Mouse (Mus musculus) hindbrain, embryonic 11.5 days (tissue): ENCODE measurements around the gene Ralgps1. TPM values are rescaled to one million over a fixed set of nuclear protein-coding genes. Genes with fewer than 3 reads are reported as not detected.

ENCODE experiments used
- ATAC-seq: fragments of 200-750 bp; cut with Nextera tagmentation; 2 replicates; pipeline ENCODE4 v1.8.0; 2017; ENCODE audit warnings: mild to moderate bottlenecking, moderate TSS enrichment, moderate library complexity; ENCODE audit not compliant: low FRiP score
- DNase-seq: peaks from one replicate; pipeline ENCODE4 v3.0.0-alpha.2; 2015; ENCODE audit warnings: low spot score
- H3K27ac ChIP-seq: fragments of 300-500 bp; sonication (generic); 2 replicates; pipeline ENCODE4 v1.5.1; 2014; ENCODE audit warnings: mild to moderate bottlenecking, low read depth, low read length
- H3K27me3 ChIP-seq: fragments of 300-500 bp; sonication (generic); 2 replicates; pipeline ENCODE4 v1.6.1; 2014; ENCODE audit warnings: mild to moderate bottlenecking, low read length, moderate library complexity, mixed read lengths; ENCODE audit not compliant: control insufficient read depth, insufficient read depth
- H3K36me3 ChIP-seq: fragments of 300-500 bp; sonication (generic); 2 replicates; pipeline ENCODE4 v1.6.1; 2014; ENCODE audit warnings: mild to moderate bottlenecking, low read length, moderate library complexity, mixed read lengths; ENCODE audit not compliant: control insufficient read depth, insufficient read depth
- H3K4me1 ChIP-seq: fragments of 300-500 bp; sonication (generic); replicated peaks from 2 replicates; pipeline ENCODE4 v1.6.1; 2014; ENCODE audit warnings: low read length, mixed read lengths; ENCODE audit not compliant: control insufficient read depth, insufficient read depth
- H3K4me2 ChIP-seq: fragments of 300-500 bp; sonication (generic); replicated peaks from 2 replicates; pipeline ENCODE4 v1.6.1; 2014; ENCODE audit warnings: mild to moderate bottlenecking, low read depth, low read length
- H3K4me3 ChIP-seq: fragments of 300-500 bp; sonication (generic); 2 replicates; pipeline ENCODE4 v1.5.1; 2014; ENCODE audit warnings: low read depth, low read length
- H3K9ac ChIP-seq: fragments of 300-500 bp; sonication (generic); 2 replicates; pipeline ENCODE4 v1.6.1; 2014; ENCODE audit warnings: low read depth, low read length
- H3K9me3 ChIP-seq: fragments of 300-500 bp; sonication (generic); 2 replicates; pipeline ENCODE4 v1.6.1; 2016; ENCODE audit warnings: low read length; ENCODE audit not compliant: control insufficient read depth
- WGBS: fragments of 180-500 bp; shearing (Covaris S2); extraction: QIAGEN DNeasy Blood & Tissue Kit; methylation state at CpG from one replicate; pipeline ENCODE4 v1.1.7; 2014; 5-methylcytosine and 5-hydroxymethylcytosine counted together
- polyA plus RNA-seq: library from polyadenylated mRNA; unstranded; fragments of >200 nt; fragmentation: Nextera tagmentation; extraction: Ambion mirVana; gene quantifications from 2 replicates; pipeline ENCODE4 v1.2.1, GENCODE M21; 2014

Gene Ralgps1
- polyA plus RNA-seq, 1 experiment from 2014 or later: 20.6 TPM

DNA sequence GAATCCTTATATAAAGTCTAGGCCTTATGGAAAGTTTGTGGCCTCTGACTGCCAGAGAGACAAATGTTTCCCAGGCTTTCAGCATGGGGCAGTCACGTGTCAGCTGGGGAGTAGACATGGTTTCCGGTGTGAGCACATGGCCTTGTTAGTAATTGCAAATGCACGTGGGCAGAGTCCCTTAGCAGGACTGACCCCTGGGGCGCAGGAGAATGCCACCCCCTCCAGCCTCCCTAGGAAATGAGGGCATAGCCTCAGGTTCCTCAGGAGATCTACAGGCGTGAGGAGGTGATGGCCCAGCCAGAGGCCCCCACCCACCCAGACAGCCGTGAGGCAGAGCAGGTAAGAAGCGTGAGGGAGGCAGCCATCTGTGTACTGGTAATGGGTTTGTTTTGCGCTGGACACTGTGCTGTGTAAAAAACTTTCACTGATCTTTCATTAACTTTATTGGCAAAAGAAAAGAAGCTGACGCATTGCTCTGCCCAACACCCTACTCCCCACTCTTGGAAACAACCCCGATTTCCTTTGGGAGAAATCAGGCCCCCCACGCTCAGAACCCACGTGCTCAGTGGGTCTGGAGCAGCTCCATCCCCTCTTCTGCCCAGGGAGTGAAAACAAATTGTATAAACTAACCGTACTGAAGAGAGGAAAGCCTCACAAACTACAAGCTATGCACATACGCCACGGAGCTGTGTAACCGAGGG is 191.2 kb downstream of the Ralgps1 start:
- 56% methylated on average over 16 of the region's 16 CpGs for WGBS
- Histone ChIP-seq H3K4me3 (no peak overlapping the region), H3K4me1 (peaks cover 8% of the 10 kb centered on the region), H3K27ac (no peak overlapping the region), H3K9ac (no peak overlapping the region), H3K27me3 (no peaks in the 10 kb centered on the region), H3K9me3 (no peaks in the 10 kb centered on the region), H3K4me2 (no peak overlapping the region), H3K36me3 (no peaks in the 10 kb centered on the region)
- ATAC-seq (no peak), DNase-seq (no peak)

DNA sequence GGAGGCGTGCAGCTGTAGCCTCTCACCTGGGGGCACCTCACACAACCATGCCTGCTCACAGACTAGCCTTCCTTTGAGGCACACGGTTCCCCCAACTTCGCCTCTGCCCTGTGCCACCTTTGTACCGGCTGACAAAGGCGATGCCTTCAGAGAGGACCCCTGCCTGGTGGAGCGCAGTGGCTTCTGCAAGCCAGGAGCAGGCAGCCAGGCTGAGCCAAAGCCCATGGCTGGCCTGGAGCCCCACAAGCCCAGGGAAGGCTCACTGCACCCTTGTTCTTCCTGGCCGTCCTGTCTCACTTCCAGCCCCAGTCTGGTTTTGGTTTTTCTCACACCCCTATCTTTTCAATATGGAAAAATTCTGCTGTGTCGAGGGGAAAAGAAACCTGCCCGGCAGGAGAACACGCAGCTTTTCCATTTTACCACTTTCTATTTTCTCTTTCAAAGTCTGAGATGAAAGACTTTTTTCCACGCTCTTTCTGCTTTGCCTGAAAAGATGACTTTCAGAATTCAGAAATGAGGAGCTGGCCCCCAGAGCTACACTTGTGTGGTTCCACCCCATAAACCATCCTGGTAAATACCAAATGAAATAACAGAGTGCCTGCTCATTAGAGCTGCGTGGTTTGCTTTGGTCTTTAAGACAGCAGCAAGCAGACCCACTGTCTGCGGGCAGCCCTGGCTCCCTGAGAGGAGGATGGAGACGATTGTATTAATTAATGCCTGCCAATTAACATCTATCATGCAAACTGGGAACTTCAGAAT is 191.9 kb downstream of the Ralgps1 start:
- DNase-seq (no peak), ATAC-seq (no peak)
- H3K36me3 ChIP-seq: no peaks in the 10 kb centered on the region
- H3K4me1 ChIP-seq: peaks cover 8% of the 10 kb centered on the region
- H3K4me2 ChIP-seq: no peak overlapping the region
- 0 out of 2 replicates have a peak overlapping the region, but pooled peaks have one; percentile 11 for H3K9ac ChIP-seq
- no peaks in the 10 kb centered on the region for H3K27me3 ChIP-seq
- no peaks in the 10 kb centered on the region for H3K9me3 ChIP-seq
- H3K4me3 ChIP-seq: no peak overlapping the region
- WGBS: 69% methylated on average over 14 of the region's 14 CpGs
- no peak overlapping the region for H3K27ac ChIP-seq

DNA sequence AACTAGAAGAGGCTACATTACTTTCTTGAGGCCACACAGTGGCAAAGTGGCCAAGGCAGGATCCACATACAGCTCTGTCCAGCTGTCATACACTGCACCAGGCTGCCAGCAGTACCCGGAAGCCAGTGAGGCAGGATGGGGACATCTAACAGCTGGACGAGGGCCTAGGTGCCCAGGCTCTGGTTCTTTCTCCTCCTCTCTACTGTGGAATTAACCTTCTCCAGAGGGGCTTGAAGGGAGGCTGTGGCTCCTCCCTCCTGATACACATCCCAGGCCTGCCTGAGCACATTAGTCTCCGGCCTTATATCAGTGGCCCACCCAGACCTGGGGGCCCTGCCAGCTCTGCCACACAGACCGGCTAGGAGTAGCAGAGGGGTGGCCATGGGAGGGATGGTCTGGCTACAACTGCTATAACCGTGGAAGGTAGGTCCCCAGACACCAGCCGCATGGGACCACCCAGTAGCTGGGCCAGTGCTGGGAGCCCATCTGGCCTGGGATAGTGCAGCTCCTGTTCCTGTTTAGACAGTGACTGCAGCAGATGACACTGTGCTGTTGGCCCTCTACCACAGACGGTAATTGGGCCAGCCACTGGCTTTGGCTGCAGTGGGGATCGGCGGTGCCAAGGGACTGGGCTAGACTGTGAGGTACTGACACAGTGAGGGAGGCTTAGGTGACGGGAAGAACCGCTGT is 192.9 kb downstream of the Ralgps1 start:
- H3K9me3 ChIP-seq: no peaks in the 10 kb centered on the region
- H3K4me1 ChIP-seq: peaks cover 8% of the 10 kb centered on the region
- DNase-seq (no peak), ATAC-seq (peak; percentile 49; the same call in 1 of the 2 replicates)
- WGBS: 59% methylated on average over 11 of the region's 11 CpGs
- H3K9ac ChIP-seq: no peak overlapping the region
- no peaks in the 10 kb centered on the region for H3K27me3 ChIP-seq
- H3K4me3 ChIP-seq: no peak overlapping the region
- no peak overlapping the region for H3K27ac ChIP-seq
- H3K4me2 ChIP-seq: no peak overlapping the region
- H3K36me3 ChIP-seq: no peaks in the 10 kb centered on the region

GRCm38 (mm10) chr2:33177443-33178242 is 193.6 kb downstream of the Ralgps1 start:
- Histone ChIP-seq H3K36me3 (no peaks in the 10 kb centered on the region), H3K4me2 (no peak overlapping the region), H3K9ac (no peak overlapping the region), H3K27me3 (no peaks in the 10 kb centered on the region), H3K9me3 (no peaks in the 10 kb centered on the region), H3K27ac (no peak overlapping the region), H3K4me1 (peaks cover 8% of the 10 kb centered on the region), H3K4me3 (no peak overlapping the region)
- DNase-seq (no peak), ATAC-seq (no peak)
- 85% methylated on average over 12 of the region's 12 CpGs for WGBS

GRCm38 (mm10) chr2:33176921-33177320 is 194.4 kb downstream of the Ralgps1 start:
- Histone ChIP-seq H3K27me3 (no peaks in the 10 kb centered on the region), H3K36me3 (no peaks in the 10 kb centered on the region), H3K27ac (0 out of 2 replicates have a peak overlapping the region, but pooled peaks have one; percentile 42), H3K4me3 (no peak overlapping the region), H3K9ac (no peak overlapping the region), H3K4me2 (no peak overlapping the region), H3K4me1 (peaks cover 8% of the 10 kb centered on the region), H3K9me3 (no peaks in the 10 kb centered on the region)
- ATAC-seq: no peak
- 81% methylated on average over 2 of the region's 2 CpGs for WGBS
- DNase-seq: no peak

DNA sequence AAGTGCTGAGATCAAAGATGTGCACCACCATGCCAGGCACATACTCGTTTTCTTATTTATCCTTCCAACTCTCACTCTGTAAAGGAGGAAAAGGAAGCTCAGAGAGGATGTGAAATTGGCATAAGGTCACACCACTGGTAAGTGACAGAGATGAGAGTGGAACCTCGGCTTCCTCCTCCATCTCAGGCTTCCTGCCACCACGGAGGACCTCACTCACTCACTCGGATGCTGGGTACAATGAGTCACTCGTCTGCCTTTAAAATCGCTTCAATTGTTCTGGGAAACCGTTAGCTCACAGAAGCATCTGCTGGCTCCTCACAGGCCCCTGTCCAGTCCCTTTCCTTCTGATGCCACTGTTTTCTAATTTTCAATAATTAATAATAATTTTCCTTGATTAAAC is 194.8 kb downstream of the Ralgps1 start:
- 54% methylated on average over 7 of the region's 7 CpGs for WGBS
- Histone ChIP-seq H3K4me2 (no peak overlapping the region), H3K27me3 (no peaks in the 10 kb centered on the region), H3K4me3 (no peak overlapping the region), H3K36me3 (no peaks in the 10 kb centered on the region), H3K9ac (no peak overlapping the region), H3K4me1 (peaks cover 8% of the 10 kb centered on the region), H3K27ac (no peak overlapping the region), H3K9me3 (no peaks in the 10 kb centered on the region)
- no peak for DNase-seq
- ATAC-seq: no peak

DNA sequence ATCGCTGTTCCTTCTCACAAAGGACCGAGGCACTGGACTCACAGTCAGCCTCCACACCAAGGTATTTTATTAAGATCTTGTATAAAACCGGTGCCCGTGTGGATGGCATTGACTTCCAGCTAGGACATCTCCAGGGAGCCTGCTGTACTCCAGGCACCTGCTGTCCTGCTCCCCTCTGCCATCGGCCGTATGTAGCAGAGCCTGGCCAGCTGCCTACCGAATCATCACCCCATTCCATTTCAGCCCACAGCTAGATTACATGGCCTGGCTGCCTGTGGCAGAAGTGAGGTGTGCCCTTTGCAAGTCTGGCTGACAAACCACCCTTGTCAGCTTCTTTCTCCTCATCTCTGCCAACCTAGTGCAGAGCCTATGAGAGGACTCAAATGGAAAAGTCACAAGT is 197.6 kb downstream of the Ralgps1 start:
- Histone ChIP-seq H3K4me2 (no peak overlapping the region), H3K9me3 (no peaks in the 10 kb centered on the region), H3K27ac (no peak overlapping the region), H3K27me3 (no peaks in the 10 kb centered on the region), H3K4me3 (no peak overlapping the region), H3K4me1 (peaks cover 6% of the 10 kb centered on the region), H3K36me3 (no peaks in the 10 kb centered on the region), H3K9ac (no peak overlapping the region)
- DNase-seq (no peak), ATAC-seq (no peak)
- 93% methylated on average over 7 of the region's 7 CpGs for WGBS

DNA sequence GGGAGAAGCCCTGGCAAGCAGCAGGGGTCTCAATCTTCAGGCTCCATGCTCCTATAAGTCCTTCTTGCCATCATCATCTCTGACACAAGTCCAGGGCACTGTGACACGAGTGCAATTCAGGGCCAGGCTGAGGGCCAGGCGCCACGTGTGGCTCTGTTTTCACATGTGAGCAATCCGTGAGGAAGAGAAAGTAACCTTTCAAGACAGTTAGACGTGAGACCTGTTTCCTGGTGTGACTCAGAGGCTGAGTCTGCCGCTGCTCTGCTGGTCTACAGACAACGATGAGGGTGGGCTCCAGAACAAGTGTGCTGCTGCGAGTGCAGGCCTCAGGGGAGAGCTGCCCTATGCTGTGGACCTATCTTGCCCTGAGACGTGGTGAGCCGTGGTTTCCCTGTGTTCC is 198.2 kb downstream of the Ralgps1 start:
- 88% methylated on average over 10 of the region's 10 CpGs for WGBS
- Histone ChIP-seq H3K9me3 (no peaks in the 10 kb centered on the region), H3K4me1 (peaks cover 3% of the 10 kb centered on the region), H3K36me3 (no peaks in the 10 kb centered on the region), H3K9ac (no peak overlapping the region), H3K27me3 (no peaks in the 10 kb centered on the region), H3K4me2 (no peak overlapping the region), H3K27ac (no peak overlapping the region), H3K4me3 (no peak overlapping the region)
- ATAC-seq (no peak), DNase-seq (no peak)
